Mouse (Mus musculus) neural tube, embryonic 14.5 days (tissue): ENCODE data around the gene Bicc1. TPM values are rescaled to one million over a fixed set of nuclear protein-coding genes. Genes with fewer than 3 reads are reported as not detected.

Source experiments
- ATAC-seq: fragments of 200-750 bp; cut with Nextera tagmentation; 2 replicates; pipeline ENCODE4 v1.8.0; 2017; ENCODE audit warnings: low read depth, mild to moderate bottlenecking, moderate TSS enrichment, moderate library complexity
- H3K27ac ChIP-seq: fragments of 300-500 bp; sonication (generic); 2 replicates; pipeline ENCODE4 v1.5.1; 2014; ENCODE audit warnings: low read depth, mild to moderate bottlenecking, control low read depth, low read length, moderate library complexity, mixed read lengths
- H3K27me3 ChIP-seq: fragments of 300-500 bp; sonication (generic); 2 replicates; pipeline ENCODE4 v1.6.1; 2014; ENCODE audit warnings: low read length; ENCODE audit not compliant: control insufficient read depth, insufficient read depth
- H3K36me3 ChIP-seq: fragments of 300-500 bp; sonication (generic); 2 replicates; pipeline ENCODE4 v1.6.1; 2014; ENCODE audit warnings: low read length, mixed read lengths; ENCODE audit not compliant: control insufficient read depth, insufficient read depth
- H3K4me1 ChIP-seq: fragments of 300-500 bp; sonication (generic); 2 replicates; pipeline ENCODE4 v1.6.1; 2014; ENCODE audit warnings: low read length; ENCODE audit not compliant: control insufficient read depth, insufficient read depth
- H3K4me2 ChIP-seq: fragments of 300-500 bp; sonication (generic); 2 replicates; pipeline ENCODE4 v1.6.1; 2014; ENCODE audit warnings: mild to moderate bottlenecking, low read depth, low read length, control low read depth
- H3K4me3 ChIP-seq: fragments of 300-500 bp; sonication (generic); 2 replicates; pipeline ENCODE4 v1.5.1; 2014; ENCODE audit warnings: low read depth, low read length, control low read depth, mixed read lengths
- H3K9ac ChIP-seq: fragments of 300-500 bp; sonication (generic); replicated peaks from 2 replicates; pipeline ENCODE4 v1.6.1; 2014; ENCODE audit warnings: low read depth, mild to moderate bottlenecking, control low read depth, low read length, mixed read lengths
- H3K9me3 ChIP-seq: fragments of 300-500 bp; sonication (generic); 2 replicates; pipeline ENCODE4 v1.6.1; 2016; ENCODE audit warnings: low read length; ENCODE audit not compliant: control insufficient read depth
- WGBS: fragments of 180-500 bp; shearing (Covaris S2); extraction: QIAGEN DNeasy Blood & Tissue Kit; methylation state at CpG from one replicate; pipeline ENCODE4 v1.1.7; 2014; 5-methylcytosine and 5-hydroxymethylcytosine counted together
- polyA plus RNA-seq: library from polyadenylated mRNA; unstranded; fragments of >200 nt; fragmentation: Nextera tagmentation; extraction: Ambion mirVana; gene quantifications from 2 replicates; pipeline ENCODE4 v1.2.1, GENCODE M21; 2014

Bicc1 gene
- polyA plus RNA-seq, 1 experiment from 2014 or later, result 2.0 TPM

DNA sequence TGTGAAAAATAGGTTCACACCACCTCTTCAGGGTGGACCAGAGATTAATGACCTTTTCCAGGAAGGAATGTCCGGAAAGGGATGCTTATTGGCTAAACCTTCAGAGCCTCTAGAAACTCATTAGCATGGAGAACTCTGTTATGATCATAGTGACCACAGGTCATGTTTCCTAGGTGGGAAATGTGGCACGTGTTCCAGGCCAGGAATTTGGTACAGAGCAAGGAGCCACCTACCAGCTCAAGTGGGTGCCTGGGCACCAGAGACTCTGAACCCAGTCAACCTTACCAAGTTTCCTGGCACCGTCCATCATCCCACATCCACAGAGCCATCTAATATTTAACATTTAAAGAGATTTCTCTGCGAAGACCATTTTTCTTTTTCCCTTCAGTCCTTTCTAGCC, 29.2 kb upstream of the Bicc1 start:
- H3K36me3 ChIP-seq, result no peaks in the 10 kb centered on the region
- no peaks in the 10 kb centered on the region for H3K4me1 ChIP-seq
- H3K27ac ChIP-seq, result no peak overlapping the region
- no peak overlapping the region for H3K9ac ChIP-seq
- H3K4me3 ChIP-seq, result no peak overlapping the region
- no peaks in the 10 kb centered on the region for H3K27me3 ChIP-seq
- no peak overlapping the region for H3K4me2 ChIP-seq
- no peak for ATAC-seq
- H3K9me3 ChIP-seq, result no peaks in the 10 kb centered on the region
- 94% methylated on average over 4 of the region's 4 CpGs for WGBS

DNA sequence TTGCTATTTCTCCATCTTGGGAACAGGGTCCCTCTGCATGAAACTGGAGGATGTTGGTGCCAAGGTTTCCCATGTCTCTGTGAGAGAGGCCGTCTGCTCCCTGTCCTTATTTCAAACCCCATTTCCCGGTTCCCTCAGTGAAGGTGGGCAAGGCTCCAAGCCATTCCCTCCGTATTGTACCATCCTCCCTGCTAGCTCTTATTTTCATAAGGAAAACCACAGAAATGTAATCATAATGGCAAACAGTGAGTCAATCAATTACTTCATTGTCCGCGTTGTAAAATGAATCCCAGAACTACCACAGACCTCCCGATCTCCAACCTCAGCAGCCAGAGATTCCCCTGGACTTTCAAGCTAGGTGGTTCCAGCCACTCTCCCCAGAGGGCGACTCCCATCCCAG, 25.6 kb upstream of the Bicc1 start:
- Histone ChIP-seq H3K4me3 (no peak overlapping the region), H3K4me1 (no peaks in the 10 kb centered on the region), H3K27ac (no peak overlapping the region), H3K36me3 (no peaks in the 10 kb centered on the region), H3K27me3 (no peaks in the 10 kb centered on the region), H3K4me2 (no peak overlapping the region), H3K9ac (no peak overlapping the region), H3K9me3 (no peaks in the 10 kb centered on the region)
- 76% methylated on average over 7 of the region's 7 CpGs for WGBS
- no peak for ATAC-seq

DNA sequence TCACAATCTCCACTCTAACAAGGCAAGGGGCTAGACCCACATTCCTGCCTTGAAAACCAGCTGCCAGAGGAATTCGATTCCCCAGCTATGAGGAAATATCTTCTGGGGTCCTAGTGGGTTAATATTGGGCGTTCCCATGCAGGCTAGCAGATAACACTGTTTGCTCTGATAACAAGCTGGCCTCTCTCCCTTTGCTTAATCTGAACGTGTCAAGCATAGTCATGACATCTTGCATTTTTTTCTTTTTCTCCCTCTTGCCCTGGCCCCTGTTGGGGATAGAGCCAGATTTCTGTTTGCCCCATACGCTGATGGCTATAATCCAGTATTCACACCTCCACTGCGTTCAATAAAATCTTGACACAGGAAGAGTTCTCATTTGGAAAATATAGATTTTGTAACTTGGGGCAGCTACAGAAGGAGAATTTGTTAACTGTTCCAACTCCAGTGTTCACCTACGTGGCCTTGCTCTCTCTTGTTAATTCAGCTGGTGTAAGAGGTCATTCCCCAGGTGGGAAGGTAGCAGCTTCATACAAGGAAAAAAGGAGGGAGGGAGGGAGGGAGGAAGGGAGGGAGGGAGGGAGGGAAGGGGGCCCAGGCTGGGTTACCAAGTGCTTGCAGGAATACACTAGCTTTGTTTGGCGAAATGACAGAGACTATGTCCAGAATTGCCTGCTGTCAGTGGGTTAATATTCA, 24.0 kb upstream of the Bicc1 start:
- Histone ChIP-seq H3K4me1 (no peaks in the 10 kb centered on the region), H3K27me3 (no peaks in the 10 kb centered on the region), H3K9ac (no peak overlapping the region), H3K4me3 (no peak overlapping the region), H3K36me3 (no peaks in the 10 kb centered on the region), H3K4me2 (no peak overlapping the region), H3K9me3 (no peaks in the 10 kb centered on the region), H3K27ac (no peak overlapping the region)
- 73% methylated on average over 7 of the region's 7 CpGs for WGBS
- no peak for ATAC-seq

DNA sequence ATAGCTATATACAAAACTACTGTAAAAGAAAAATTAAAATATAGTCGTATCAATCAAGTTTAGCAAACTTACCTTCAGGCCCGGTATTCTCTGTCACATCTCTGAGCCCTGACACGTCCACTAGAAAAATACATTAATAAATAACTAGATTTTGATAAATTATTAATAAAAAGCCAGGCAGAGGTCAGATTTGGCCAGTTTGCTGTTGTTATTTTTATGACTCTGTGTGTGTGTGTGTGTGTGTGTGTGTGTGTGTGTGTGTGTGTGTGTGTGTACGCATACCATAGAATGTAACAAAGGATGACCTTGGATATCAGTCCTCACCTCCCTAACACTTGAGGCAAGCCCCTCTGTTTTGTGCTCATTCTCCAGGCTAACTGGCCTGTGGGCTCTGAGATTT, 22.4 kb upstream of the Bicc1 start:
- H3K4me1 ChIP-seq, result no peaks in the 10 kb centered on the region
- H3K27ac ChIP-seq, result no peak overlapping the region
- H3K4me3 ChIP-seq, result no peak overlapping the region
- no peak for ATAC-seq
- no peaks in the 10 kb centered on the region for H3K27me3 ChIP-seq
- H3K9ac ChIP-seq, result no peak overlapping the region
- 84% methylated on average over 4 of the region's 4 CpGs for WGBS
- no peaks in the 10 kb centered on the region for H3K9me3 ChIP-seq
- H3K36me3 ChIP-seq, result no peaks in the 10 kb centered on the region
- no peak overlapping the region for H3K4me2 ChIP-seq

DNA sequence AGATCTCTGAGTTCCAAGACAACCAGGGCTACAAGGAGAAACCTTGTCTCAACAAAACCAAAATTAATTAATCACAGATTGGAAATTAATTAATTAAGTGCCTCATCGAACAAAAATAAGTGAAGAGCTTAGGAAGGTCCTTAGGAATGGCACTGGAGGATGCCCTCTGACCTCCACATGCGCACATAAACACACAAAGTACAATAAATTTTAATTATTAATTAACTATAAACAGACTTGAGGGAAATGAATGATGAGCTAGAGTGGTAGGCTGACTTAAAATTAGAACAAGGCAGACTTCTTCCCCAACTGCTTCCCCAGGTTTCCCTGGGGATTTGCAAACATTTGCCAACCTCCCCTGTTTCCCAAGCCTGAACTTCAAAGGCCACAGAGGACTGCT, 21.6 kb upstream of the Bicc1 start:
- Histone ChIP-seq H3K36me3 (no peaks in the 10 kb centered on the region), H3K9ac (no peak overlapping the region), H3K27me3 (no peaks in the 10 kb centered on the region), H3K4me1 (no peaks in the 10 kb centered on the region), H3K4me2 (no peak overlapping the region), H3K4me3 (no peak overlapping the region), H3K9me3 (no peaks in the 10 kb centered on the region), H3K27ac (no peak overlapping the region)
- WGBS, result 79% methylated on average over 2 of the region's 2 CpGs
- ATAC-seq, result no peak

DNA sequence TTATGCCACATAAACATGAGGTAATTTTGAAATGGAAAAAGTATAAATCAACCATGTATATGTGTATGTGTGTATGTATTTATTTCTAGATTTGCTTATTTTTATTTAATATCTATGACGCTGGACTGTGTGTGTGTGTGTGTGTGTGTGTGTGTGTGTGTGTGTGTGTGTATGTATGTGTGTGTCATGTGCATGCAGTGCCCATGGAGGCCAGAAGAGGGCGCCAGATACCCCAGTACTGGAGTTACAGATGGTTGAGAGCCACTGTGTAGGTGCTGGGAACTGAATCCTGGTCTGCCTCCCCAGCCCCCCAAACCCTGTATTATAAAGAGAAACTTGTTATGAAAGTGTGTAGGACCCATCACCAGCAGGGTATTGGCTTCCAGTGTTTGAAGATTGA, 20.6 kb upstream of the Bicc1 start:
- Histone ChIP-seq H3K9me3 (no peaks in the 10 kb centered on the region), H3K4me3 (no peak overlapping the region), H3K27me3 (no peaks in the 10 kb centered on the region), H3K27ac (no peak overlapping the region), H3K9ac (no peak overlapping the region), H3K36me3 (no peaks in the 10 kb centered on the region), H3K4me2 (no peak overlapping the region), H3K4me1 (no peaks in the 10 kb centered on the region)
- WGBS, result 73% methylated on average over 2 of the region's 2 CpGs
- ATAC-seq, result no peak

GRCm38 (mm10) chr10:71177201-71177600, 17.7 kb upstream of the Bicc1 start:
- Histone ChIP-seq H3K4me3 (no peak overlapping the region), H3K9me3 (no peaks in the 10 kb centered on the region), H3K36me3 (no peaks in the 10 kb centered on the region), H3K27ac (no peak overlapping the region), H3K27me3 (no peaks in the 10 kb centered on the region), H3K4me1 (no peaks in the 10 kb centered on the region), H3K4me2 (no peak overlapping the region), H3K9ac (no peak overlapping the region)
- 88% methylated on average over 7 of the region's 7 CpGs for WGBS
- no peak for ATAC-seq

GRCm38 (mm10) chr10:71176341-71176740, 16.8 kb upstream of the Bicc1 start:
- ATAC-seq, result no peak
- Histone ChIP-seq H3K27ac (no peak overlapping the region), H3K36me3 (no peaks in the 10 kb centered on the region), H3K4me1 (no peaks in the 10 kb centered on the region), H3K4me3 (no peak overlapping the region), H3K27me3 (no peaks in the 10 kb centered on the region), H3K9ac (no peak overlapping the region), H3K4me2 (no peak overlapping the region), H3K9me3 (no peaks in the 10 kb centered on the region)
- WGBS, result 75% methylated on average over 8 of the region's 8 CpGs

DNA sequence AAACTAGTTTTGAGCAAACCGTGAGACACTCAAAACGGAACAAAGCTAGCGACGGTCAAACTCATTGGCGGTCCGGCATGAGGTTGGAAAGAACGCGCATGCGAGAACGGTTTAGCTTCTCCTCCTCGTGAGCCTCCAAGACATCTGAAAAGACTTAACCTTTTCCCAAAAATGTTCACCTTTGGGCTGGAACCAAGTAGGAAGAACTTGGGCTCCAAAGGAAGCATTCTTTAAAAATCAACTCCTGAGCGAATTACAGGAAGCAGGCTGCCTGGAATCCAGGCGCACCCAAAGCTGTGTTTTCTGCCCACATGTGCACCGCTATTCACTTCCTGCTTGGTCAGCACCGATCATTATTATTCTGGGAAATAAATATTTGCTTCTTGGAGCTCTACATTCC, 15.8 kb upstream of the Bicc1 start:
- no peak overlapping the region for H3K9ac ChIP-seq
- no peaks in the 10 kb centered on the region for H3K36me3 ChIP-seq
- H3K4me2 ChIP-seq, result no peak overlapping the region
- H3K4me1 ChIP-seq, result no peaks in the 10 kb centered on the region
- H3K27me3 ChIP-seq, result no peaks in the 10 kb centered on the region
- no peak overlapping the region for H3K27ac ChIP-seq
- no peak for ATAC-seq
- H3K4me3 ChIP-seq, result no peak overlapping the region
- no peaks in the 10 kb centered on the region for H3K9me3 ChIP-seq
- WGBS, result 97% methylated on average over 15 of the region's 15 CpGs
